8 mouse cellular contexts compared by ENCODE assay signal in the genomic region with DNA sequence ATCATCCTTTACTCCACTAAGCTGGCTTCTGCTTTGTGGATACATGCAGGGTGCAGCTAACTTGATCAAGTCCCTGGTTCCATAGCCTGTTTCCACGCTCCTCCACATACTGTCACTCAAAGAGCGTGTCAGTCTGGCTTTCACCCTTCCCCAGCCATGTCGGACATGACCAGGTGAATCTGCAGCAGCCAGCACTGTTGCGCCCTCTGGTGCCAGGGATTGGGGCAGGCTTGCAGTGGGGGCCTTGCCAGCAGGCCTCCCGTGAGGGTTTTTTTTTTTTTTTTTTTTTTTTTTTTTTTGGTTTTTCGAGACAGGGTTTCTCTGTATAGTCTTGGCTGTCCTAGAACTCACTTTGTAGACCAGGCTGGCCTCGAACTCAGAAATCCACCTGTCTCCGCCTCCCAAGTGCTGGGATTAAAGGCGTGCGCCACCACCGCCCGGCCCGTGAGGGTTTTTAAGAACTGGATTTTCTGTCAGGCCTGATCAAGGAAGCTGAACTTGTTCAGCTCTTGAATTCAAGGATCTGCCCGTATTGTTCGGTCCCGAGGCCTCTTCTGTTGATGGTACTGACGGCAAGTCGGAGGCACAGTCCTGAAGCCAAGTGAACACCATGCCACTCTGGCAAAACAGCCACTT. TPM values are rescaled to one million over a fixed set of nuclear protein-coding genes. Genes with fewer than 3 reads are reported as not detected.
DNase-seq lines count a peak whose midpoint lies in the region; ATAC-seq and TF ChIP-seq lines count a peak whose summit lies in the region.

No protein-coding gene starts in this region.

- no peak overlapping the region for H3K4me2 ChIP-seq in embryonic facial prominence, embryonic 12.5 days (replicated peaks)
- no peak overlapping the region for H3K4me2 ChIP-seq in myocyte (ENCODE audit: low read depth)

- 86% methylated on average over 17 of the region's 18 CpGs for WGBS in embryonic facial prominence, embryonic 12.5 days

- no peaks in the 10 kb centered on the region for H3K27me3 ChIP-seq in embryonic facial prominence, embryonic 12.5 days
- H3K27me3 ChIP-seq in myocyte (ENCODE audit: control insufficient read depth, insufficient read depth, insufficient read length): no peaks in the 10 kb centered on the region

- H3K79me2 ChIP-seq in myocyte (ENCODE audit: control insufficient read depth, insufficient read depth): peaks cover 22% of the 10 kb centered on the region

- no peak for DNase-seq in cerebellum, adult 11-12 months
- DNase-seq in urinary bladder, postnatal 36 days (ENCODE audit: low spot score in 2 of 2): peak; percentile 32 to 52
- no peak for DNase-seq in urinary bladder, postnatal 10 days (ENCODE audit: low spot score)
- peak; percentile 73 for DNase-seq in kidney, postnatal 14 days
- DNase-seq in right cerebral cortex, adult 2 months (ENCODE audit: low spot score in 2 of 2): no peak

- peaks cover 92% of the 10 kb centered on the region for H3K36me3 ChIP-seq in embryonic facial prominence, embryonic 12.5 days
- H3K36me3 ChIP-seq in myocyte (ENCODE audit: control insufficient read depth, insufficient read depth): peaks cover 38% of the 10 kb centered on the region

- peak; percentile 34 for TF ChIP-seq POLR2A in myocyte (IDR thresholded peaks at IDR 0.05; ENCODE audit: insufficient read length, low read depth)

- no peak overlapping the region for H3K4me3 ChIP-seq in embryonic facial prominence, embryonic 12.5 days
- H3K4me3 ChIP-seq in myocyte: no peak overlapping the region

- no peak overlapping the region for H3K9ac ChIP-seq in embryonic facial prominence, embryonic 12.5 days

- H3K9me3 ChIP-seq in embryonic facial prominence, embryonic 12.5 days: no peaks in the 10 kb centered on the region

- H3K4me1 ChIP-seq in embryonic facial prominence, embryonic 12.5 days: no peaks in the 10 kb centered on the region

- ATAC-seq in cerebellum, adult (ENCODE audit: insufficient number of reproducible peaks, low FRiP score, low TSS enrichment): peak; percentile 37; the same call in 1 of the 2 replicates
- ATAC-seq in embryonic facial prominence, embryonic 12.5 days (ENCODE audit: insufficient number of reproducible peaks, insufficient read depth, low FRiP score, low TSS enrichment): no peak

- H3ac ChIP-seq in myocyte (ENCODE audit: control insufficient read depth, insufficient read length): no peak overlapping the region

- H3K27ac ChIP-seq in embryonic facial prominence, embryonic 12.5 days: peak overlapping the region; percentile 17; the same call in 1 of the 2 replicates

TF ChIP-seq in myocyte, 11 proteins besides CTCF, POLR2A, EP300 and RAD21:
- TF ChIP-seq E2F4 (IDR thresholded peaks at IDR 0.05; ENCODE audit: insufficient read depth): no peak
- no peak for TF ChIP-seq MAX (IDR thresholded peaks at IDR 0.05; ENCODE audit: low read depth)
- no peak for TF ChIP-seq POLR2AphosphoS2 (IDR thresholded peaks at IDR 0.05; ENCODE audit: insufficient read length, low read depth)
- peak in 2 of 3 experiments; percentile 49 to 61 for TF ChIP-seq MYOD1 (IDR thresholded peaks at IDR 0.05; ENCODE audit: control insufficient read depth in 1 of 3, insufficient read length in 2 of 3, low read depth in 2 of 3)
- TF ChIP-seq MYOG (IDR thresholded peaks at IDR 0.05; ENCODE audit: control insufficient read depth in 1 of 3, insufficient read depth in 1 of 3, insufficient read length in 2 of 3, low read depth in 2 of 3): peak in 1 of 3 experiments; percentile 29
- TF ChIP-seq SRF (IDR thresholded peaks at IDR 0.05; ENCODE audit: control insufficient read depth, insufficient read length, low read depth): no peak

RNA-seq across cellular contexts. Expression of a gene that starts 41.1 kb away (rescaled TPM):
- polyA plus RNA-seq in embryonic facial prominence, embryonic 12.5 days (2016; fragmentation: Nextera tagmentation; extraction: Ambion mirVana): 81.8 and 83.2 TPM in 2 replicates
- 76.2 TPM for polyA plus RNA-seq in myocyte (2012; fragmentation: generic; extraction: Trizol)

RNA-seq across cellular contexts. Expression of a gene that starts 44.4 kb away (rescaled TPM):
- polyA plus RNA-seq in embryonic facial prominence, embryonic 12.5 days (2016; fragmentation: Nextera tagmentation; extraction: Ambion mirVana): 30.2 and 32.1 TPM in 2 replicates
- 14.7 TPM for polyA plus RNA-seq in myocyte (2012; fragmentation: generic; extraction: Trizol)

Comparison
In these comparisons a context has a peak if more than half of its experiments do, and no peak if none do; other contexts are left out.
1. DNase-seq: peak in urinary bladder, postnatal 36 days (2 of 2) and kidney, postnatal 14 days (single experiment); none in cerebellum, adult 11-12 months (single experiment), urinary bladder, postnatal 10 days (single experiment) and right cerebral cortex, adult 2 months (0 of 2).